Mouse (Mus musculus): Measurements from ENCODE around the gene Supt6.

GRCm38 (mm10) chr11:78161169-78161568, 84.6 kb downstream of the Supt6 start:
- TF ChIP-seq CTCF (IDR thresholded peaks at IDR 0.05) (no peak), EP300 (IDR thresholded peaks at IDR 0.05) (no peak)
